Mouse (Mus musculus): ENCODE data around the gene Arhgef17.
A peak's percentile ranks its signal among the peaks of the same experiment; 100 is the strongest.

The Arhgef17 gene

DNA sequence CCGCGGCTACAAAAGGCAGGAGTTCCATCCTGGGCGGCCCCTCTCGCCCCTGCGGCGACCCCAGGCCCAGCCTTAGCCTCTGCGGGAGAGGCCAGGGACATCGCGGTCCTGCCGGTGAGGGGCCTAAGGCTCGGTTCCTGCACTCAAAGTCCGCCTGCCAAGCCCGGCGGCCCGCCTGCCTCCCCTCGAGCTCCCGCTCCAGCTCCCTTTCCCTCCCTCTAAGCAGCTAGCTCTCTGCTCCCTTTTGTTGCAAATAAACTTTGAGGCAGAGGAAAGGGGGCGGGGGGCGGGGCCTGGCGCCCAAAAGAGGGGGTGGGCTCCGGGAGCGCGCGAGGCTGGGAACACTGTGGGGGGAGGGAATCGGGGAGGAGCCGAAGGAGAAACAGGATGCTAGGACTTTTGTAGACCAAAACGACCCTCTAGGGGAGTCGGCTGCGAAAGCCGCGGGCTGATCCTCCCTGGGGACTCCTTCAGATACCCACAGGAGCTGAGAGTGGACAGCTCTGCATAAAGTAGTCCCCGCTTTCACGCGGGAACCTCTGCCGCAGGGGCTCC is at the start of gene Arhgef17:
Gene Arhgef17 (minus strand): TSS at position 182 of the 555 bp plus-strand sequence.
- peak; percentile 37 for DNase-seq (ENCODE audit: low read depth, low spot score)

DNA sequence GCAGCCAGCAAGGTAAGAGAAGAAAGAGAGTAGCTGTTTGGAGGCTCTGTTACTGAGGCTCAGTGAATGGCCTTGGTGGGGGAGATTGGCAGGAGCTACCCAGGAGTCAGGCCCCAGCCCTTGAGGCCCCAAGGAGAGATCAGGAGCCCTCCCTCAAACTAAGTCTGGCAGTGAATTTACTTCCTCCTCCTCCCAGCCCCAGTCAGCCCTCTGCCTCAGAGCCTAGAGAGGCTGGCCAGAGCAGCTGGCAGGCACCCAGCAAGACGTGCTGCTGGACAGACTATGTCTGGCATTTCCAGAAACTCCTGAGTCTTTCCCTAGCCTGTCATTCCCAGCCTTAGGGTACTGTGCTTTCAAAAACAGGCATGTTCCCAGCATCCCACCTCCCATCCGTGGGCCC is 47.3 kb upstream of the Arhgef17 start:
- no peak for DNase-seq (ENCODE audit: low read depth, low spot score)

GRCm38 (mm10) chr7:100978171-100978570 is 46.3 kb upstream of the Arhgef17 start:
- no peak for DNase-seq (ENCODE audit: low read depth, low spot score)

- no peak for DNase-seq (ENCODE audit: low read depth, low spot score)
These were observed 42.4 kb upstream of the Arhgef17 start, which contains the start of gene P2ry6 for GRCm38 (mm10) chr7:100974135-100974903. Gene P2ry6 (minus strand): TSS chr7:100974649.

GRCm38 (mm10) chr7:100972875-100973274 is 41.0 kb upstream of the Arhgef17 start:
- no peak for DNase-seq (ENCODE audit: low read depth, low spot score)

GRCm38 (mm10) chr7:100968874-100969659 is 37.2 kb upstream of the Arhgef17 start:
- no peak for DNase-seq (ENCODE audit: low read depth, low spot score)

DNA sequence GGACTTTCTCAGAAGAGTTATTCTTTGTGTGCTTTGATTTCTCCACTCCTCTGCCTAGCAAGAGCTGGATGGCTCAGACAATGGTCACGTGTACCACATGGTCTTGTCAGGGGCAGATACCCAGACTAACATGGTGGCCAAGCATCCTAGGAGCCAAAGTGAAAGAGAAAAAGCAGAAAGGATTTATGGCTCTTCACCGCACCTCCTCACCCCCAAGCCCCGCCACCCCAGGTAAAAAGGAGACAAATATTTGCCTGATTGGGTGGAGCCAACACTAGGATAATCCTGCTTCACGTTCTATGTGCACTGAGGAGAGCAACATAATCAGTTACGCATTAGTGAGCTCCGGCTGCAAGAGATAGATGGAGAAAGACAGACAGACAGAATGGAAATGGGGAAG is 36.5 kb upstream of the Arhgef17 start:
- no peak for DNase-seq (ENCODE audit: low read depth, low spot score)

DNA sequence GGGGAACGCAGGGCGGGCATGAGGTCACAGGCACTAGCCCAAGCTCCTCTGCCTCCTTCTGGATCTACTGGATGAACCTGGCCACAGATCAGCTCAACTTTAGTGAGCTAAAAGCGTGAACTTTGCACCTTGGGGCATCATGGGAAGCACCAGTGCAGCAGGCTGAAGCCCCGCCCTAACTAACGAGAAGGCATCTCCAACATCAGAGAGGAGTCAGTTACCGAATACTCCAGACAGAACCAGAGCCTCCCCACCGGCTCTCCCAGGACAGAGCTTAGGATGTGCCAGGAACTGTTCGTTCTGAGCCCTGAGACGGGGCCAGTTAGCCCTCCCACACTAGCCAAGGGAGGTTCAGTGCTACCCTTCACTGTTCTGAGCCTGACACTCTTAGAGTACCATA is 35.9 kb upstream of the Arhgef17 start:
- no peak for DNase-seq (ENCODE audit: low read depth, low spot score)

GRCm38 (mm10) chr7:100966014-100966413 is 34.1 kb upstream of the Arhgef17 start:
- no peak for DNase-seq (ENCODE audit: low read depth, low spot score)

GRCm38 (mm10) chr7:100965079-100965478 is 33.2 kb upstream of the Arhgef17 start:
- DNase-seq (ENCODE audit: low read depth, low spot score): peak; percentile 58

DNA sequence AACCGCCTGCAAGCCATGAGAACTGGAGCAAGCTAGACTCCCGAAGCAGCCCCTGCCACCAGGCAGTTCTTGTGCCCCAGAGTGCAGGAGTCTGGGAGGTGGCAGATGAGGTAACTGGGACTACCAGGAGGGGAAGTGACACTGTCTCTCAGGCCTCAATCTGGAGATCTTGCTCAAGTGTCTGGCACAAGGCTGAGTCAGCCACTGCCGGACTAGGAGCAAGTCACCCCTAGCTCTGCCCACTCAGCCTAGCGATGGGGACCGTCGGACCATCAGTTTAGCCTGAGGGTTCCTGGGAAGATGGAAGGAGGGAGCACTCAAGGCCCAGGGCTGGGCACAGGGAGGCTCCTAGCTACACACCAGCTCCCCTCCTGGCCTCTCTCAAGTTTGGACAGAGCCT is 32.3 kb upstream of the Arhgef17 start:
- DNase-seq (ENCODE audit: low read depth, low spot score): no peak

DNA sequence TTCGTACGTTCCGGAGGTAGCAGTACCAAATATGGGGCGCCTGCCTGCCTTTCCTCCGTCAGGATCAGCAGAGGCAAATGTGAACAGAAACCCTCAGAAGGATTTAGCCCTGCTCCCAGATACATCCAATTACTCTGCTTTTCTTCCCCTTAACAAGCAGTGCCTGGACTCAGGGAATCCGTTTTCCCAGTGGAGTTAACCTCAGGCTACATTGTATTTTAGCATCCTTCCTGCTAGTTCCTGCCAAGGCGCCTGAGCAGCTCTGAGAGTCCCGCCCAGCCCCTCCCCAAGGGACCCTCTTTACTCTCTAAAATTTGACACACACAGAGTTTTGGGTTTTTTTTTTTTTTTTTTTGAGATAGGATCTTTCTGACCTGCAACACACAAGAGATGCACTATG is 31.5 kb upstream of the Arhgef17 start:
- DNase-seq (ENCODE audit: low read depth, low spot score): no peak

DNA sequence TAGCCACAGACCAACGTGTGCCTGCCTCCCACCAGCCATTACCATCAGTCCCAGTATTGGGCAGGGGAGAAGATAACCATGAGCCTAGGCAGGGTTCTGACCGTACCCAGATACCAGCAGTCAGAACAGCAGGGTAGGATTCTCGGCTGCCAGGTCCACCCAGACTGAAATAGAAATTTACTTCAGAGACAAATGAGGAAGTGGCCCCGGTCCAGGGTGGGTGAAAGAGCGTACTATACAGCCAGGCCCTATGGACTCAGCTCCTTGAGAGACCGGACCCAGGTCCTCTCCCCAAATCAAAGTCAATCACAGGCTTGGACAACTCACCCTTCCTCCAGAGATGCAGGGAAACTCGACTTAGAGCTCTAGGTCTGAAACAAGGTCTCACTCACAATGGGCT is 29.2 kb upstream of the Arhgef17 start:
- DNase-seq (ENCODE audit: low read depth, low spot score): no peak

DNA sequence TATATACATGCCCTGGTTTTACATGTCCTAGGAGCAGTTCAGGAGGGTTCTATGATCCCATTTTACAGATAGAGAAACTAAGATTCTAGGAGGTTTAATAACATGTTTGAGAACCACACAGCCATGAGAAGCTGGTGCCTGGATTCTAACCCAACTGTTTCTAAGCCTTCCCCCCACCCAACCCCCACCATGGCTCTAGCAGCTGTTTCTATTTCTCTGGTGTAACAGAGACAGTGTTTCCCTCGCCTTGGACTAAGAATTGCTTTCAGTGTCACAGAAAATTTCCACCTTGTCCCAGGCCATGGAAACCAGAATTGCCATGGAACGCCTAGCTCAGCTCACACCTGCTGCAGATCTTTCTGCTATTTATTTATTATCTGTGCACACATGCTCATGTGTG is 28.6 kb upstream of the Arhgef17 start:
- no peak for DNase-seq (ENCODE audit: low read depth, low spot score)

DNA sequence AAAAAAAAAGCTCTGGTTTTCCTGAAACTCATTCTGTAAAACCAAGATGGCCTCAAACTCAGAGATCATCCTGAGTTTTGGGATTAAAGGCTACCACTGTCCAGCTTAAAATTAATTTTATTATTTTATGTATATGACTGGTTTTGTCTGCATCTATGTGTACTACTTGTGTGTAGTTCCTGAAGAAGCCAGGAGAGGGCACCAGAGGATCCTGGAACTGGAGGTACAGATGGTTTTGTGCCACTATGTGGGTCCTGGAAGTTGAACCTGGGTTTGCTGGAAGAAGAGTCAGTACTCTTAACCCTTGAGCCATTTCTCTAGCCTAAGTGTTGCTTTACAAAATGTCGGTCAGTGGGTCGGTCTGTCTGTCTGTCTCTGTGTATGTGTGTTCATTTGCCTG is 26.5 kb upstream of the Arhgef17 start:
- DNase-seq (ENCODE audit: low read depth, low spot score): peak; percentile 35

DNA sequence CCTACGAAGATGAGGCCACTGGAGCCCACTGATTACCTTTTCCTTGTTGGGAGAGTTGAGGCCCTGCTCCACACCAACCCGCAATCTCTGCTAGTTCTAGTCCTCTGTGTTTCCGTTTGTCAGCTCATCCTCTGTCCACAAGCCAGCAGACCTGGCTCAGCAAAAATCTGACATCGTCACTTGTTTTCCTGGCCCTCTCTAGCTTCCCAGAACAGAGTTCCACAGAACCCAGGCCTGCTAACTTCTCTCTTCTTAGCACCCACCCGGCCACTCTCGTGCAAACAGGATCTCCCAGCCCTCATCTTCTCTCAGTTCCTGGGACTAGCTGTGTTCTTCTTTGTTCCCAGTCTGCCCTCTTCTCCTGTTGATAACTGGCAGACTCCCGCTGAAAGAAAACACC is 20.8 kb upstream of the Arhgef17 start:
- DNase-seq (ENCODE audit: low read depth, low spot score): no peak

DNA sequence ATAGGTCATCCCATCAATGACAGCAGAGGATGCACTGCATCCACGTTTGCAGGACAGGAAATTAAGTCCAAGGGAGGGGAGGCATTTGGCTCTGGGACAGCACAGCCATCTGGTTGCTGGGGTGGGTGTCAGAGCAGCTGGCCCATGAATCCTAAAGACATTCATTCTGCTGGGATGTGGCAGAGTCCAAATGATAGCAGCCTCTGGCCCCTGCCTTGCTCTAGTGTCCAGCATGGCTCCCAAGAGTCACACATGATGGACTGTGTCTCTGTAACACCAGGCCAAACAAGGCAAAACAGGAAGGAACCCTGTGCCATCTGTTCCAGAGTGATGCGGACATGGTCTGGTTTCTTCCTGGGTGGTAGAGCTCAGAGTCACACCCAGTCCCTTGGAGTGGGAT is 20.0 kb upstream of the Arhgef17 start:
- no peak for DNase-seq (ENCODE audit: low read depth, low spot score)

GRCm38 (mm10) chr7:100950481-100951010 is 18.6 kb upstream of the Arhgef17 start:
- peak; percentile 26 for DNase-seq (ENCODE audit: low read depth, low spot score)

DNA sequence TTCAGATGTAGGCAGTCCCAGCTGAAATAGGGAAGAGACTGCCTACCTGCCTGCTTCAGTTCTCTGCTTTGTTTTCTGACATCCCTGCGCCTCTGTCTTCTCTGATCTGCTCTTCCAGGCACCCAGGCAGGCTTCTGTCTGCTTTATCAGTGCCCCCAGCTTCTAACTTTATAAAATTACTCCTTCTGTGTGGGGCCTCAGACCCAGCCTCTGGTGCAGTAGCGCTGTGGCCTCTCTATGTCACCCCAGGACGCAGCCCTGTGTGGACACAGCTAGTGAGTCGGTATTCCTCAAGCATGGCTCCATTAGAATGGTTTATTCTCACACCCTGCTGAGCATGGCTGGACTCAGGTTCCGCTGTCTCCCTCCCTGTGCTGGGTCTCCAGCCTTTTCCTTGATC is 18.1 kb upstream of the Arhgef17 start:
- no peak for DNase-seq (ENCODE audit: low read depth, low spot score)

- no peak for DNase-seq (ENCODE audit: low read depth, low spot score)
These were observed 12.8 kb upstream of the Arhgef17 start for GRCm38 (mm10) chr7:100944738-100945137.

DNA sequence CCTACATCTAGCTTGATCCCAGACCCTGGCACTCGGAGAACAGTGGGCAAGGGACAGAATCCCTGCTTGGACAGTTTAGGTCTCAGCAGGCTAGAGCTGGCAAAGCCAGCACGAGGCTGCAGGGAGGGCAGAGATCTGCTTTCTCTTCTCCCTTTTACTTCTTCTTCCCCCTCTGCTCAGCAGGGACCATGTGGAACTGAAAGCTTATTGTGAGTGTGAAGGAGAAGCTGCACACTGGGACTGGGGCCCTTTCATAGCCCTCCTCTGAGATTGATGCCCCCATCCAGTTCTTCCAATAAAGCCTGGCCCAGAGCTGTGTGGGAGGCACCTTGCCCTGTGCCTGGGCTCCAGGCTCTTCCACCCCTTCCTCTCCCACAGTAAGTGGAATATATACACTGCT is 12.4 kb upstream of the Arhgef17 start:
- no peak for DNase-seq (ENCODE audit: low read depth, low spot score)

Data from CD4-positive, CD25-positive, alpha-beta regulatory T cell, adult 2 months (primary cell).